Mouse (Mus musculus) liver, embryonic 13.5 days (tissue): Measurements from ENCODE around the gene Yars. TPM values are rescaled to one million over a fixed set of nuclear protein-coding genes. Genes with fewer than 3 reads are reported as not detected.
A peak's percentile ranks its signal among the peaks of the same experiment; 100 is the strongest.

Experiments
- ATAC-seq: fragments of 200-750 bp; cut with Nextera tagmentation; 2 replicates; pipeline ENCODE4 v1.8.0; 2017; ENCODE audit warnings: low read depth, mild to moderate bottlenecking, moderate number of reproducible peaks, moderate library complexity
- DNase-seq: peaks from one replicate; pipeline ENCODE4 v3.0.0; 2022
- H3K27ac ChIP-seq: fragments of 300-500 bp; sonication (generic); 2 replicates; pipeline ENCODE4 v1.5.1; 2015; ENCODE audit warnings: moderate library complexity, mild to moderate bottlenecking, inconsistent platforms
- H3K27me3 ChIP-seq: fragments of 300-500 bp; sonication (generic); 2 replicates; pipeline ENCODE4 v1.6.1; 2015; ENCODE audit warnings: mild to moderate bottlenecking, inconsistent platforms
- H3K36me3 ChIP-seq: fragments of 300-500 bp; sonication (generic); 2 replicates; pipeline ENCODE4 v1.6.1; 2015; ENCODE audit warnings: mild to moderate bottlenecking, inconsistent platforms
- H3K4me1 ChIP-seq: fragments of 300-500 bp; sonication (generic); replicated peaks from 2 replicates; pipeline ENCODE4 v1.6.1; 2015; ENCODE audit warnings: inconsistent platforms
- H3K4me2 ChIP-seq: fragments of 300-500 bp; sonication (generic); 2 replicates; pipeline ENCODE4 v1.6.1; 2015; ENCODE audit warnings: inconsistent platforms, mild to moderate bottlenecking, moderate library complexity
- H3K4me3 ChIP-seq: fragments of 300-500 bp; sonication (generic); replicated peaks from 2 replicates; pipeline ENCODE4 v1.5.1; 2015; ENCODE audit warnings: mild to moderate bottlenecking, inconsistent platforms
- H3K9ac ChIP-seq: fragments of 300-500 bp; sonication (generic); 2 replicates; pipeline ENCODE4 v1.6.1; 2015; ENCODE audit warnings: mild to moderate bottlenecking, inconsistent platforms
- H3K9me3 ChIP-seq: fragments of 300-500 bp; sonication (generic); replicated peaks from 2 replicates; pipeline ENCODE4 v1.6.1; 2016; ENCODE audit warnings: inconsistent platforms
- WGBS: fragments of 180-500 bp; shearing (Covaris S2); methylation state at CpG from one replicate; pipeline ENCODE4 v1.1.7; 2015; ENCODE audit not compliant: insufficient replicate concordance; 5-methylcytosine and 5-hydroxymethylcytosine counted together
- polyA plus RNA-seq: library from polyadenylated mRNA; unstranded; fragments of >200 nt; fragmentation: Nextera tagmentation; extraction: Ambion mirVana; gene quantifications from 2 replicates; pipeline ENCODE4 v1.2.1, GENCODE M21; 2015

The Yars gene
- polyA plus RNA-seq, 1 experiment from 2014 or later: 69.9 TPM

DNA sequence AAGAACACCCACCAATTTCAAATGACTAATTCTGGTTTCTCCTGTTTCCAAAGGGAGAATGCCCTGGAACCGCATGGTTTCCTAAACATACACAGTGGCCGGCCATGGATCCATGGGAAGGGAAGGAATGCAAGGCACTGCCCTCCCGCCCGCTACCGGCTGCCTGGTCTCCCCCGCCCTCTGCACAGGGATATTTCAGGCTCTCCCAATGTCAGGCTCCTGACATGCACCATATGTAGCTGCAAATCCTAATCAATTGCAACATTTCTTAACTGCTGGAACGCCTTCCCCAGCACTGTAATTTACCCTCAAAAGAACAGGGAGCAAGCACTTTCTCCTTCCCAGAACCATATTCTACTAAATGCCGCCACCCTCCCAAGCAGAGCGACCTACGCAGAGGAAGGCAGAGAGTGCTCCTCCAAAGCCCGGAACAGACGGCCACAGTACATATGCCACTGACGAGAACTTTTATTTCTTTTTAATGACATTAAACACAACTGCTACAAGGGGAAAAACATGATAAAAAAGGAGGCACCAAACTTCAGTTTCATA is 41.9 kb upstream of the Yars start:
- ATAC-seq (no peak), DNase-seq (no peak)
- Histone ChIP-seq H3K27ac (no peak overlapping the region), H3K4me2 (no peak overlapping the region), H3K27me3 (no peaks in the 10 kb centered on the region), H3K9ac (no peak overlapping the region), H3K9me3 (no peaks in the 10 kb centered on the region), H3K4me3 (no peak overlapping the region), H3K36me3 (peaks cover 30% of the 10 kb centered on the region), H3K4me1 (peaks cover 20% of the 10 kb centered on the region)
- WGBS: 86% methylated on average over 13 of the region's 13 CpGs

DNA sequence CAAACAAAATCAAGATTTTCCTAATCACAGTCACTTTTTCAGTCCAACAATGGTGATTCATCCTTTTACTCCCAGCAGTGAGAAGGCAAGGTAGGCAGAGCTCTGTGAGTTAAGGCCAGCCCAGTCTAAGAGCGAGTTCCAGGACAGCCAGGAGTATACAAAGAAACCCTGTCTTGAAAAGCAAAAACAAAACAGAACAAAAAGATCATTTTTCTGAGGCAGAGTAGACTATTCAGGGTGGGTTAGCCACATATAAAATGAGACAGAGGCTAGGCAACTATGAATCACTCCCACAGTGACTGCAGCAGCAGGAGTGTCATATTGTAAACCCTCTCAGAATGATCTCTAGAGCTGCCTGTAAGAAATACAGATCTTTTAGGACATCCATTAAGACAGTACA is 40.2 kb upstream of the Yars start:
- 79% methylated on average over 1 of the region's 1 CpGs for WGBS

DNA sequence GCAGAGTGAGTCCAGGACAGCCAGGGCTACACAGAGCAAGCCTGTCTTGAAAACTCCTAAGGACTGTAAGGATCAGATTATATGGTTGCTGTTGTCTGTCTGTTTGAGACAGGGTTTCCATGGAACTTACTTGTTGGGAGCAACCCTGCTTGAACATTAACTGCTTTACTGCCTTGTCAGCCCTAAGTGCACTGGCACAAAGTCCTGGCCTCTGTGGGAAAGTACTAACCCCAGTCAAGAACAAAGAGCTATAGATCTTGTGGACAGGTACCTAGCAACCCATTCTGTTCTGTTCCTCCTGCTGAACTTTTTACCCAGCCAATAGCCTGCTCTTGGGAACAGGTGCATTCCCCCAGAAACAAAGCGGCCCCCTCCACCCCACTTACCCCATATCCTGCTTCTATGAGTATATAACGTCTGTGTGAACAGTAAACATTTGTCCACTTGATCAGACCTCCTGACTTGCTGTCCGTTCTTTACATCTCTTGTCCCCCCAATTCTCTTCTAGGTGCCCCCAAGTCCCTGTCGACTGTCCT is 38.2 kb upstream of the Yars start:
- H3K36me3 ChIP-seq: peaks cover 53% of the 10 kb centered on the region
- no peaks in the 10 kb centered on the region for H3K27me3 ChIP-seq
- H3K27ac ChIP-seq: no peak overlapping the region
- no peak for DNase-seq
- no peak overlapping the region for H3K9ac ChIP-seq
- H3K9me3 ChIP-seq: no peaks in the 10 kb centered on the region
- H3K4me1 ChIP-seq: peaks cover 9% of the 10 kb centered on the region; the same call in 1 of the 2 replicates
- no peak for ATAC-seq
- WGBS: 84% methylated on average over 4 of the region's 4 CpGs
- H3K4me3 ChIP-seq: no peak overlapping the region
- no peak overlapping the region for H3K4me2 ChIP-seq

More for the DNA sequence above, 40.2 kb upstream of the Yars start:
- Histone ChIP-seq H3K4me2 (no peak overlapping the region), H3K4me3 (no peak overlapping the region), H3K36me3 (peaks cover 42% of the 10 kb centered on the region), H3K27me3 (no peaks in the 10 kb centered on the region), H3K9ac (no peak overlapping the region), H3K27ac (no peak overlapping the region), H3K9me3 (no peaks in the 10 kb centered on the region), H3K4me1 (peaks cover 9% of the 10 kb centered on the region; the same call in 1 of the 2 replicates)
- no peak for ATAC-seq
- DNase-seq: no peak

- no peak for ATAC-seq
- H3K4me3 ChIP-seq: no peak overlapping the region
- whole genome bisulfite sequencing: 81% methylated on average over 5 of the region's 5 CpGs
- no peaks in the 10 kb centered on the region for H3K27me3 ChIP-seq
- peaks cover 25% of the 10 kb centered on the region for H3K4me1 ChIP-seq
- DNase-seq: no peak
- peaks cover 44% of the 10 kb centered on the region for H3K36me3 ChIP-seq
- H3K9me3 ChIP-seq: no peaks in the 10 kb centered on the region
- no peak overlapping the region for H3K9ac ChIP-seq
- no peak overlapping the region for H3K27ac ChIP-seq
- H3K4me2 ChIP-seq: no peak overlapping the region
Observed at GRCm38 (mm10) chr4:129157541-129157940, 32.0 kb upstream of the Yars start.

DNA sequence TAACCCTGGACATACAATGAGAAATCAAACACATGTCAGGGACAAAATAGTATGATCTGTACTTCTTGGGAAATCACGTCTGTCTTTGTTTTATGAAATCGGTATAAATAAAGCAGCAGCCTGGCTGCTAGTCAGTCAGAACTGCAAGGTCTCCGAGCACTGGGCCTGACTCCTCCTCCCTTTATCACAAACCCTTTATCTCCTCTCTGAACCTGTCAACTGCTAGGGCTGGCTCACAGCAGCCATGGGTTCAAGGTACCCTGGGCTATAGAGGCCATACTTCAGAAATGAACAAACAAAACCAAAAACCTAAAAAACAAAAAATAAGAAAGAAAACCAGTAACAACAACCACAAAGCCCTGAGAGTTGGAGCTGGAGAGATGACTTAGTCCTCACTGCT is 31.0 kb upstream of the Yars start:
- H3K9me3 ChIP-seq: no peaks in the 10 kb centered on the region
- H3K27ac ChIP-seq: peak overlapping the region; percentile 53
- peaks cover 44% of the 10 kb centered on the region for H3K36me3 ChIP-seq
- no peak overlapping the region for H3K4me2 ChIP-seq
- peak; percentile 47 for DNase-seq
- H3K4me1 ChIP-seq: peaks cover 25% of the 10 kb centered on the region
- no peak overlapping the region for H3K4me3 ChIP-seq
- no peak overlapping the region for H3K9ac ChIP-seq
- H3K27me3 ChIP-seq: no peaks in the 10 kb centered on the region
- WGBS: 30% methylated on average over 3 of the region's 3 CpGs
- ATAC-seq: peak; percentile 97

- Histone ChIP-seq H3K27me3 (no peaks in the 10 kb centered on the region), H3K9ac (no peak overlapping the region), H3K4me1 (peaks cover 25% of the 10 kb centered on the region), H3K27ac (no peak overlapping the region), H3K36me3 (peaks cover 42% of the 10 kb centered on the region), H3K9me3 (no peaks in the 10 kb centered on the region), H3K4me2 (no peak overlapping the region), H3K4me3 (no peak overlapping the region)
- DNase-seq (no peak), ATAC-seq (no peak)
- whole genome bisulfite sequencing: 93% methylated on average over 1 of the region's 1 CpGs
Observed at GRCm38 (mm10) chr4:129161076-129161475, 28.5 kb upstream of the Yars start.

- H3K9me3 ChIP-seq: no peaks in the 10 kb centered on the region
- peaks cover 42% of the 10 kb centered on the region for H3K36me3 ChIP-seq
- no peak overlapping the region for H3K4me2 ChIP-seq
- H3K4me1 ChIP-seq: peaks cover 25% of the 10 kb centered on the region
- H3K9ac ChIP-seq: no peak overlapping the region
- WGBS: 74% methylated on average over 4 of the region's 4 CpGs
- no peak for DNase-seq
- ATAC-seq: no peak
- H3K4me3 ChIP-seq: no peak overlapping the region
- H3K27me3 ChIP-seq: no peaks in the 10 kb centered on the region
- H3K27ac ChIP-seq: no peak overlapping the region; the same call in 1 of the 2 replicates
Observed at GRCm38 (mm10) chr4:129161581-129162255, 27.8 kb upstream of the Yars start.

DNA sequence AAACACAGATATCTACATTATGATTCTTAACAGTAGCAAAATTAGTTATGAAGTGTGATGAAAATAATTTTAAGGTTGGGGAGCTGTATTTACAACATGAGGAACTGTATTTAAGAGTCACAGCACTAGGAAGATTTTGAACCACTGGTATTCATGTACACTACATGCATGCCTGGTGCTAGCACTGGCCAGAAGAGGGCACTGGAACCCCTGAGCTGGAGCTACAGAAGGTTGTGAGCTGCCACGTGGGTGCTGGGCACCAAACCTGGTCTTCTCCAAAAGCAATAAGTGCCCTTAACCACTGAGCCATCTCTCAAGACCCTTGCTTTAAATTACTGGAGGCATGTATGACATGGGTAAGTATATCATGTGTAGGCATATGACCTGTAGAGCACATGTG is 17.0 kb upstream of the Yars start:
- H3K27ac ChIP-seq: no peak overlapping the region
- no peaks in the 10 kb centered on the region for H3K4me1 ChIP-seq
- H3K27me3 ChIP-seq: no peaks in the 10 kb centered on the region
- ATAC-seq: no peak
- no peak overlapping the region for H3K4me2 ChIP-seq
- no peak for DNase-seq
- peaks cover 47% of the 10 kb centered on the region for H3K36me3 ChIP-seq
- no peak overlapping the region for H3K4me3 ChIP-seq
- 68% methylated on average over 1 of the region's 1 CpGs for WGBS
- no peaks in the 10 kb centered on the region; the same call in 1 of the 2 replicates for H3K9me3 ChIP-seq
- H3K9ac ChIP-seq: no peak overlapping the region

- Histone ChIP-seq H3K9ac (no peak overlapping the region), H3K27me3 (no peaks in the 10 kb centered on the region), H3K4me1 (0 out of 2 replicates have a peak, but pooled peaks cover 4% of the 10 kb centered on the region), H3K27ac (no peak overlapping the region), H3K4me3 (no peak overlapping the region), H3K4me2 (no peak overlapping the region), H3K9me3 (no peaks in the 10 kb centered on the region), H3K36me3 (peaks cover 39% of the 10 kb centered on the region)
- WGBS: 54% methylated on average over 1 of the region's 1 CpGs
- ATAC-seq (no peak), DNase-seq (no peak)
Observed at GRCm38 (mm10) chr4:129179560-129179959, 10.0 kb upstream of the Yars start.

DNA sequence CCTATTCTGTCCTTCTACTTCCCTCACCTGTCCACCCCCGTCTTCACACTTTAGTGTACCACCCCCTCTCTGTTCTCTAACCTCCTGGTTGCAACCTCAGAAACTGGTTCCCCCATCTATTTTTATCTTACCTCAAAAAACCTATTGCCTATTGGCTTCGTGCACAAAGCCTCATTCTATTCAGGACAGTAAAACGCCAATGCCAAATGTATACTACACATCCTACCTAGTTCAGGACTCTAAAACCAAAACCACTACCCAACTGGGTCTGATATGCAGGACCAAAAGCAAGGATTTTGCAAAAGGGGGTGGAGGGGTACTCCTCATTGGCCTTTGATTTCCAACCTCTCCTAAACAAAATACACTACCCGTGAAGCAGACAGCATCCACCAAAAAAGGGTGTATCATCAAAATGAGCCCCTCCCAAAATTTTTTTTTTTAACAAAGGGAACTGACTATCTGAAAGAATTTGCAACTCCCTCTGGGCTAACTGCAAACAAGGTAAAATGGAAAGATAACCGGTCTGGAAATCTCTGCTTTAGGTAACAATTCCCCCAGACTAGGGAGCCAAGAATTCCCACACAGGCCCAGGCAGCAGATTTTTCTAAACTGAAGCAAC is 1.4 kb upstream of the Yars start:
- ATAC-seq (no peak), DNase-seq (no peak)
- H3K4me1 ChIP-seq: peaks cover 35% of the 10 kb centered on the region
- WGBS: 41% methylated on average over 5 of the region's 5 CpGs
- H3K9me3 ChIP-seq: no peaks in the 10 kb centered on the region
- no peaks in the 10 kb centered on the region for H3K27me3 ChIP-seq
- H3K27ac ChIP-seq: peak overlapping the region; percentile 88
- peak overlapping the region; percentile 74 for H3K4me3 ChIP-seq
- H3K9ac ChIP-seq: peak overlapping the region; percentile 88
- peaks cover 14% of the 10 kb centered on the region for H3K36me3 ChIP-seq
- H3K4me2 ChIP-seq: peak overlapping the region; percentile 91

DNA sequence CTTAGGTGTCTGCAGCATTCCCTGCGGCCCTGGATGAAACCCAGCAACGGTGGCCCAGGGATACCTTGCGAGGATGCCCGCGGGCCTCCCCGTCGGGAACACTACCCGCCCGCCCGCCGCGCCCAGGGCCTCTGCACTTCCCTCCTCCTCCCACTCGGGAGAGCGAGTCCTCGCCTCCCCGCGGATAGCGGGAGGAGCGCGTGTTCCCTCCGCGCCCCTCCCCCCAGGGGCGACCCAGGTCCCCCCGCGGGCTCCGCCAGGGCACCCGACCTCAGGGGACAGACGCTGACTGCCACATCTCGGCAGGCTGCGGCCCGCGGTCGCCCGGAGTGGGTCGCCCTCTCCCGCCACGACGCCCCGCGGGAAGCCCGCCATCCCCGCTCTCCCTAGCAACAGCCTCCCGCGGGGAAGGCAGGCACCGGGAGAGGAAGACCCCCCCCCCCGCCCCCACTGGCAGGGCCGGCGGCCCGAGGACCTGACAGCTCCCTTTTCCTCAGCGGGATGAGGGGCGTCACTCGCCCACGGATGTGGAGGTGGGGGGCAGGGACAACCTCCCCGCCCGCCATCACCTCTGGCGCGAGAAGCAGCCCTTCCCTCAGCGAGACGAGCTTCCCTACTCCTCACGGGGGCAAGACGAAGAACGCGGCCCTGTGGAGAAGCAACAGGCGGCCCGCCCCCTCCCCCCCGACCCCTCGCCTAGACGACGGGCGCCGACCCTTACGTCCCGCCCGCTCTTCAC is 588 bp upstream of the Yars start:
- DNase-seq (peak; percentile 48), ATAC-seq (peak; percentile 43)
- peaks cover 41% of the 10 kb centered on the region for H3K4me1 ChIP-seq
- H3K27me3 ChIP-seq: no peaks in the 10 kb centered on the region
- peak overlapping the region; percentile 88 for H3K9ac ChIP-seq
- H3K4me3 ChIP-seq: peak overlapping the region; percentile 74
- peaks cover 21% of the 10 kb centered on the region for H3K36me3 ChIP-seq
- no peaks in the 10 kb centered on the region for H3K9me3 ChIP-seq
- WGBS: under 1% methylated on average over 64 of the region's 74 CpGs
- H3K4me2 ChIP-seq: peak overlapping the region; percentile 91
- H3K27ac ChIP-seq: peak overlapping the region; percentile 88
